Mouse (Mus musculus) kidney, embryonic 15.5 days (tissue): ENCODE measurements around the gene Adad2. TPM values are rescaled to one million over a fixed set of nuclear protein-coding genes. Genes with fewer than 3 reads are reported as not detected.

Source experiments
- ATAC-seq: fragments of 200-750 bp; cut with Nextera tagmentation; replicated peaks from 2 replicates; pipeline ENCODE4 v1.8.0; 2017; ENCODE audit warnings: moderate TSS enrichment; ENCODE audit not compliant: low FRiP score
- H3K27ac ChIP-seq: fragments of 300-500 bp; sonication (generic); 2 replicates; pipeline ENCODE4 v1.5.1; 2015; ENCODE audit warnings: mild to moderate bottlenecking, inconsistent platforms
- H3K27me3 ChIP-seq: fragments of 300-500 bp; sonication (generic); 2 replicates; pipeline ENCODE4 v1.6.1; 2015; ENCODE audit warnings: inconsistent platforms
- H3K36me3 ChIP-seq: fragments of 300-500 bp; sonication (generic); 2 replicates; pipeline ENCODE4 v1.6.1; 2015; ENCODE audit warnings: inconsistent platforms
- H3K4me1 ChIP-seq: fragments of 300-500 bp; sonication (generic); 2 replicates; pipeline ENCODE4 v1.6.1; 2015; ENCODE audit warnings: inconsistent platforms
- H3K4me2 ChIP-seq: fragments of 300-500 bp; sonication (generic); 2 replicates; pipeline ENCODE4 v1.6.1; 2015; ENCODE audit warnings: moderate library complexity, mild to moderate bottlenecking, inconsistent platforms
- H3K4me3 ChIP-seq: fragments of 300-500 bp; sonication (generic); replicated peaks from 2 replicates; pipeline ENCODE4 v1.5.1; 2015; ENCODE audit warnings: mild to moderate bottlenecking, inconsistent platforms
- H3K9ac ChIP-seq: fragments of 300-500 bp; sonication (generic); 2 replicates; pipeline ENCODE4 v1.6.1; 2015; ENCODE audit warnings: mild to moderate bottlenecking, inconsistent platforms
- H3K9me3 ChIP-seq: fragments of 300-500 bp; sonication (generic); replicated peaks from 2 replicates; pipeline ENCODE4 v1.6.1; 2016; ENCODE audit warnings: inconsistent platforms
- WGBS: fragments of 180-500 bp; shearing (Covaris S2); methylation state at CpG from one replicate; pipeline ENCODE4 v1.1.7; 2015; ENCODE audit warnings: mixed read lengths; 5-methylcytosine and 5-hydroxymethylcytosine counted together
- polyA plus RNA-seq: library from polyadenylated mRNA; unstranded; fragments of >200 nt; fragmentation: Nextera tagmentation; extraction: Ambion mirVana; gene quantifications from 2 replicates; pipeline ENCODE4 v1.2.1, GENCODE M21; 2015

Gene Adad2
- polyA plus RNA-seq, 1 experiment from 2014 or later: not detected

DNA sequence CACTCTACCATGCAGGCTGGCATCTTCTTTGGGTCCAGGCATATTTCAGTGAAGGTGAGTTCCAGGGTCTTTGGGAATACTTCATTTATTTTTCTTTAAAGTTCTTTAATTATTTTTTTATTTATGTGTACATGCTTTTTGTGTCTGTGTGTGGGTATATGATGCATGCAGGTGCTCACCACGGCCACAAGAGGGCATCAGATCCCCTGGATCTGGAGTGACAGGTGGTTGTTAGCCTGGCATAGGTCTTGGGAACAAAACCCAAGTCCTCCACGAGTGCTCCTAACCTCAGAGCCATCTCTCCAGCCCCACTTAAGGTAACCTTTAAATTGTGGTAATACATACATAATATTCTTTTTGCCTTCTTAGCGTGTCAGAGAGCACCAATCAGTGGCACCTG lies 33.6 kb downstream of the Adad2 start:
- Histone ChIP-seq H3K4me2 (no peak overlapping the region), H3K4me1 (peaks cover 15% of the 10 kb centered on the region; the same call in 1 of the 2 replicates)

GRCm38 (mm10) chr8:119646846-119647245 lies 34.3 kb downstream of the Adad2 start:
- WGBS: 83% methylated on average over 7 of the region's 7 CpGs
- no peak for ATAC-seq

More for the DNA sequence above, 33.6 kb downstream of the Adad2 start:
- Histone ChIP-seq H3K36me3 (no peaks in the 10 kb centered on the region), H3K9me3 (no peaks in the 10 kb centered on the region), H3K9ac (no peak overlapping the region), H3K27me3 (peaks cover 11% of the 10 kb centered on the region; the same call in 1 of the 2 replicates), H3K27ac (no peak overlapping the region), H3K4me3 (no peak overlapping the region)
- no peak for ATAC-seq
- WGBS: 83% methylated on average over 3 of the region's 3 CpGs

GRCm38 (mm10) chr8:119651324-119651723 lies 38.8 kb downstream of the Adad2 start:
- peaks cover 4% of the 10 kb centered on the region; the same call in 1 of the 2 replicates for H3K27me3 ChIP-seq
- H3K9ac ChIP-seq: no peak overlapping the region
- no peaks in the 10 kb centered on the region for H3K36me3 ChIP-seq
- H3K27ac ChIP-seq: 0 out of 2 replicates have a peak overlapping the region, but pooled peaks have one; percentile 27
- peak; percentile 84 for ATAC-seq
- no peaks in the 10 kb centered on the region for H3K9me3 ChIP-seq
- H3K4me1 ChIP-seq: peaks cover 22% of the 10 kb centered on the region
- no peak overlapping the region for H3K4me3 ChIP-seq
- H3K4me2 ChIP-seq: no peak overlapping the region
- 10% methylated on average over 2 of the region's 2 CpGs for whole genome bisulfite sequencing

More at GRCm38 (mm10) chr8:119646846-119647245, 34.3 kb downstream of the Adad2 start:
- H3K9ac ChIP-seq: no peak overlapping the region
- H3K4me2 ChIP-seq: no peak overlapping the region
- peaks cover 21% of the 10 kb centered on the region for H3K4me1 ChIP-seq
- peaks cover 11% of the 10 kb centered on the region; the same call in 1 of the 2 replicates for H3K27me3 ChIP-seq
- H3K9me3 ChIP-seq: no peaks in the 10 kb centered on the region
- no peaks in the 10 kb centered on the region for H3K36me3 ChIP-seq
- no peak overlapping the region for H3K27ac ChIP-seq
- H3K4me3 ChIP-seq: no peak overlapping the region

DNA sequence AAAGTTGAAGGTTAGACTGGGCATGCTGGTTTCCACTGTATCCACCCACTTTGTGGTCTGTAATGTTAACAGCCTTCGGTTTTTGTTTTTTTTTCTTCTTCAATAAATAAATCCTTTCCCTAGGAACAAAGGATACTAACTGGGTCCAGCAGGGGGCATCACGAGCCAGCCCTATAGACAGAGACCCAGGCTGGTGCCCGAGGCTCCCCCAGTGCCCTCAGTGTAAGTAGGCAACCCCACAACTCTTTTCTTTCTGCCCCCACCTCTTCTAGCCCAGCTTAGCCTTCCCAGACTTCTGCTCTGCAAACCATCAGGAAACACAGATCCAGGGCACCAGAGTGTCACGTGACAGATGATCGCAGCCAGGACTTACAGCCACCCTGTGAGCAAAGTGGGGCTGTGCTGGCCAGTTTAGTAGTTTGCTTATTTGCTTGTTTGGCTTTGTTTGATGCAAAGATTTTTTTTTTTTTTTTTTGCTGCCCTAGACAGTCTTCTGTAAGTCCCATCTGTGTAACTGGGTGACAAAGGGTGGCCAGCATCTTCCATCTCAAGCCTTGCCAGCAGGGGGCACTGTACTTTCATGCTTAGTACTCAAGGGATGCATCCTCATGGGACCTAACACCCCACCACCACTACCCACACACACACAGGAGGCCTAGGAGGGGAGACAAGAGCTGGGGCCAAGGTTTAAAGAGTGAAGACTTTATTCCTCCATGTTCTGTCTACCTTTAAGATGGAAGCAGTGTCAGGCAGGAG lies 44.3 kb downstream of the Adad2 start:
- Histone ChIP-seq H3K36me3 (no peaks in the 10 kb centered on the region), H3K9me3 (no peaks in the 10 kb centered on the region), H3K9ac (no peak overlapping the region), H3K4me2 (no peak overlapping the region), H3K4me1 (peaks cover 24% of the 10 kb centered on the region), H3K4me3 (no peak overlapping the region), H3K27ac (no peak overlapping the region), H3K27me3 (peaks cover 4% of the 10 kb centered on the region; the same call in 1 of the 2 replicates)
- WGBS: 48% methylated on average over 5 of the region's 5 CpGs
- no peak for ATAC-seq

DNA sequence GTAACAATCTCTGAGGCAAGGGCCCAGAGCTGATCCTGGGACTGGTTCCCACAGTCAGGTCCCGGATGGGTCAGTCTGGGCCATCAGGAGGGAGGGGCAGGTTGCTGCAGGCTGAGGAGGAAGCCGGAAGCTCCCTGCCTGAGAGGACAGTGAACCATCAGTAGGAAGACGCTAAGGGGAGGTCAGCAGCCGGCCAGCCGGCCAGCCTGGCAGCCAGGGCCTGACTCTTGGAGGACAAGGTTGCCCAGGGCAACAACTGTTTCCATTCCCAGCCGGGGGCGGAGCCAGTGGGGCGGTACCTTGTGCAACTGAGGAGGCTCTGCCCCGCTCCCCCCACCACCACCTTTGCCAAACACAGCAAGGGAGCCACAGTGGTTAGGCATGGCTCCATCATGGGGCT lies 48.5 kb downstream of the Adad2 start:
- Histone ChIP-seq H3K4me2 (no peak overlapping the region), H3K36me3 (no peaks in the 10 kb centered on the region), H3K9me3 (no peaks in the 10 kb centered on the region), H3K4me1 (peaks cover 36% of the 10 kb centered on the region), H3K27ac (peak overlapping the region; percentile 56), H3K4me3 (no peak overlapping the region), H3K27me3 (no peaks in the 10 kb centered on the region), H3K9ac (no peak overlapping the region)
- WGBS: 12% methylated on average over 9 of the region's 9 CpGs
- peak; percentile 67 for ATAC-seq

GRCm38 (mm10) chr8:119661892-119662291 lies 49.3 kb downstream of the Adad2 start:
- Histone ChIP-seq H3K27ac (no peak overlapping the region), H3K36me3 (no peaks in the 10 kb centered on the region), H3K4me2 (no peak overlapping the region), H3K4me1 (peaks cover 43% of the 10 kb centered on the region), H3K9me3 (no peaks in the 10 kb centered on the region), H3K4me3 (no peak overlapping the region), H3K9ac (no peak overlapping the region), H3K27me3 (no peaks in the 10 kb centered on the region)
- ATAC-seq: no peak
- WGBS: 82% methylated on average over 6 of the region's 6 CpGs

GRCm38 (mm10) chr8:119663440-119663839 lies 50.9 kb downstream of the Adad2 start:
- no peak for ATAC-seq
- 73% methylated on average over 11 of the region's 11 CpGs for WGBS
- peaks cover 43% of the 10 kb centered on the region for H3K4me1 ChIP-seq
- H3K9me3 ChIP-seq: no peaks in the 10 kb centered on the region
- H3K9ac ChIP-seq: no peak overlapping the region
- H3K27ac ChIP-seq: no peak overlapping the region
- H3K4me2 ChIP-seq: no peak overlapping the region
- H3K36me3 ChIP-seq: no peaks in the 10 kb centered on the region
- H3K27me3 ChIP-seq: peaks cover 7% of the 10 kb centered on the region; the same call in 1 of the 2 replicates
- no peak overlapping the region for H3K4me3 ChIP-seq

GRCm38 (mm10) chr8:119665270-119665669 lies 52.7 kb downstream of the Adad2 start:
- Histone ChIP-seq H3K9me3 (no peaks in the 10 kb centered on the region), H3K4me1 (peaks cover 44% of the 10 kb centered on the region), H3K27ac (no peak overlapping the region), H3K27me3 (peaks cover 7% of the 10 kb centered on the region; the same call in 1 of the 2 replicates), H3K36me3 (no peaks in the 10 kb centered on the region), H3K4me3 (no peak overlapping the region), H3K9ac (no peak overlapping the region), H3K4me2 (no peak overlapping the region)
- WGBS: 50% methylated on average over 6 of the region's 6 CpGs
- ATAC-seq: no peak

Other genes with a start within 250 kb of the Adad2 start
- gene Mlycd, start 217.9 kb upstream of the Adad2 start, polyA plus RNA-seq: 11.7 and 12.8 TPM in 2 replicates
- 2.0 and 3.5 TPM in 2 replicates for gene Osgin1, start 178.6 kb upstream of the Adad2 start, polyA plus RNA-seq
- 2.3 and 3.3 TPM in 2 replicates for gene Necab2, start 166.0 kb upstream of the Adad2 start, polyA plus RNA-seq
- 0.08 TPM in 1 of 2 replicates, not detected in the other for gene Slc38a8, start 111.0 kb upstream of the Adad2 start, polyA plus RNA-seq
- gene Mbtps1, start 54.0 kb upstream of the Adad2 start, polyA plus RNA-seq: 115 and 123 TPM in 2 replicates
- 31.3 and 32.5 TPM in 2 replicates for gene Hsdl1, start 37.6 kb upstream of the Adad2 start, polyA plus RNA-seq
- gene Dnaaf1, start 37.5 kb upstream of the Adad2 start, polyA plus RNA-seq: 0.23 and 0.28 TPM in 2 replicates
- gene Taf1c, start 7.5 kb upstream of the Adad2 start, polyA plus RNA-seq: 10.8 and 12.9 TPM in 2 replicates
- gene Kcng4, start 22.9 kb downstream of the Adad2 start, polyA plus RNA-seq: 0.05 TPM in 1 of 2 replicates, not detected in the other
- gene Wfdc1, start 53.6 kb downstream of the Adad2 start, polyA plus RNA-seq: 2.3 and 3.0 TPM in 2 replicates
- 1.6 and 2.7 TPM in 2 replicates for gene Atp2c2, start 87.3 kb downstream of the Adad2 start, polyA plus RNA-seq
- gene Tldc1, start 165.7 kb downstream of the Adad2 start, polyA plus RNA-seq: 14.9 and 15.0 TPM in 2 replicates
- 99.2 and 138 TPM in 2 replicates for gene Cotl1, start 227.8 kb downstream of the Adad2 start, polyA plus RNA-seq
- 16.7 and 18.4 TPM in 2 replicates for gene Klhl36, start 249.5 kb downstream of the Adad2 start, polyA plus RNA-seq